Mouse (Mus musculus) forebrain, embryonic 14.5 days (tissue): ENCODE measurements at regions not wholly inside any gene's neighbourhood (a gene's known extent, or its start where the extent isn't known, plus 50 kb on each side); places are given as distances from the start of the nearest gene placed in this dataset.

ENCODE experiments used
- ATAC-seq: fragments of 200-750 bp; cut with Nextera tagmentation; 2 replicates; pipeline ENCODE4 v1.8.0; 2017; ENCODE audit warnings: mild to moderate bottlenecking, moderate library complexity
- DNase-seq: peaks from one replicate; pipeline ENCODE4 v3.0.0-alpha.2; 2015; ENCODE audit warnings: low spot score
- H3K27ac ChIP-seq: fragments of 300-500 bp; sonication (generic); 2 replicates; pipeline ENCODE4 v1.5.1; 2014; ENCODE audit warnings: low read depth, mild to moderate bottlenecking, control low read depth, low read length, moderate library complexity
- H3K27me3 ChIP-seq: fragments of 300-500 bp; sonication (generic); replicated peaks from 2 replicates; pipeline ENCODE4 v1.6.1; 2014; ENCODE audit warnings: low read length, control low read depth, mixed read lengths; ENCODE audit not compliant: control insufficient read depth, insufficient read depth
- H3K36me3 ChIP-seq: fragments of 300-500 bp; sonication (generic); 2 replicates; pipeline ENCODE4 v1.6.1; 2014; ENCODE audit warnings: low read length, control low read depth; ENCODE audit not compliant: control insufficient read depth, insufficient read depth
- H3K4me1 ChIP-seq: fragments of 300-500 bp; sonication (generic); 2 replicates; pipeline ENCODE4 v1.6.1; 2014; ENCODE audit warnings: antibody characterized with exemption, low read length, control low read depth; ENCODE audit not compliant: control insufficient read depth, insufficient read depth
- H3K4me2 ChIP-seq: fragments of 300-500 bp; sonication (generic); 2 replicates; pipeline ENCODE4 v1.6.1; 2014; ENCODE audit warnings: mild to moderate bottlenecking, control low read depth, low read length
- H3K4me3 ChIP-seq: fragments of 300-500 bp; sonication (generic); 2 replicates; pipeline ENCODE4 v1.5.1; 2014; ENCODE audit warnings: low read depth, low read length, control low read depth
- H3K9ac ChIP-seq: fragments of 300-500 bp; sonication (generic); 2 replicates; pipeline ENCODE4 v1.6.1; 2014; ENCODE audit warnings: mild to moderate bottlenecking, low read length, control low read depth, moderate library complexity
- H3K9me3 ChIP-seq: fragments of 300-500 bp; sonication (generic); replicated peaks from 2 replicates; pipeline ENCODE4 v1.6.1; 2016; ENCODE audit warnings: low read length, control low read depth, mixed read lengths; ENCODE audit not compliant: control insufficient read depth
- WGBS: fragments of 180-500 bp; shearing (Covaris S2); extraction: QIAGEN DNeasy Blood & Tissue Kit; methylation state at CpG from one replicate; pipeline ENCODE4 v1.1.7; 2014; 5-methylcytosine and 5-hydroxymethylcytosine counted together

- Histone ChIP-seq H3K36me3 (no peaks in the 10 kb centered on the region), H3K27me3 (no peaks in the 10 kb centered on the region), H3K4me2 (no peak overlapping the region), H3K4me1 (no peaks in the 10 kb centered on the region), H3K27ac (no peak overlapping the region), H3K9ac (no peak overlapping the region), H3K4me3 (no peak overlapping the region), H3K9me3 (no peaks in the 10 kb centered on the region)
- DNase-seq = no peak
- whole genome bisulfite sequencing = 94% methylated on average over 2 of the region's 2 CpGs
- ATAC-seq = no peak
These were observed 89.6 kb upstream of the Bmp2 start for GRCm38 (mm10) chr2:133462378-133462777.

- H3K9me3 ChIP-seq = no peaks in the 10 kb centered on the region
- no peaks in the 10 kb centered on the region for H3K36me3 ChIP-seq
- H3K4me3 ChIP-seq = no peak overlapping the region
- H3K4me1 ChIP-seq = no peaks in the 10 kb centered on the region
- 91% methylated on average over 9 of the region's 9 CpGs for WGBS
- H3K9ac ChIP-seq = no peak overlapping the region
- DNase-seq (no peak), ATAC-seq (no peak)
- no peak overlapping the region for H3K27ac ChIP-seq
- no peaks in the 10 kb centered on the region for H3K27me3 ChIP-seq
- H3K4me2 ChIP-seq = no peak overlapping the region
These were observed 84.5 kb upstream of the Bmp2 start for GRCm38 (mm10) chr2:133467170-133468168.

- Histone ChIP-seq H3K4me2 (no peak overlapping the region), H3K4me1 (no peaks in the 10 kb centered on the region), H3K4me3 (no peak overlapping the region), H3K9ac (no peak overlapping the region), H3K27me3 (no peaks in the 10 kb centered on the region), H3K36me3 (no peaks in the 10 kb centered on the region), H3K27ac (no peak overlapping the region), H3K9me3 (no peaks in the 10 kb centered on the region)
- 67% methylated on average over 5 of the region's 5 CpGs for WGBS
- DNase-seq (no peak), ATAC-seq (no peak)
These were observed 78.8 kb upstream of the Bmp2 start for GRCm38 (mm10) chr2:133472966-133473744.

- H3K9ac ChIP-seq = no peak overlapping the region
- H3K4me1 ChIP-seq = no peaks in the 10 kb centered on the region
- ATAC-seq (no peak), DNase-seq (no peak)
- H3K27me3 ChIP-seq = no peaks in the 10 kb centered on the region
- WGBS = 96% methylated on average over 1 of the region's 1 CpGs
- no peak overlapping the region for H3K4me2 ChIP-seq
- H3K9me3 ChIP-seq = no peaks in the 10 kb centered on the region
- H3K36me3 ChIP-seq = no peaks in the 10 kb centered on the region
- no peak overlapping the region for H3K27ac ChIP-seq
- H3K4me3 ChIP-seq = no peak overlapping the region
These were observed 77.8 kb upstream of the Bmp2 start for GRCm38 (mm10) chr2:133474174-133474573.

GRCm38 (mm10) chr2:133480870-133481269 is 71.1 kb upstream of the Bmp2 start:
- 82% methylated on average over 3 of the region's 3 CpGs for WGBS
- H3K4me1 ChIP-seq = no peaks in the 10 kb centered on the region
- DNase-seq (no peak), ATAC-seq (no peak)
- no peaks in the 10 kb centered on the region for H3K9me3 ChIP-seq
- no peaks in the 10 kb centered on the region for H3K36me3 ChIP-seq
- no peak overlapping the region for H3K27ac ChIP-seq
- no peak overlapping the region for H3K4me2 ChIP-seq
- H3K27me3 ChIP-seq = no peaks in the 10 kb centered on the region
- no peak overlapping the region for H3K4me3 ChIP-seq
- H3K9ac ChIP-seq = no peak overlapping the region

- WGBS = 81% methylated on average over 6 of the region's 6 CpGs
- Histone ChIP-seq H3K4me3 (no peak overlapping the region), H3K4me2 (no peak overlapping the region), H3K27me3 (no peaks in the 10 kb centered on the region), H3K9ac (no peak overlapping the region), H3K36me3 (no peaks in the 10 kb centered on the region), H3K27ac (no peak overlapping the region), H3K4me1 (no peaks in the 10 kb centered on the region), H3K9me3 (no peaks in the 10 kb centered on the region)
- ATAC-seq (no peak), DNase-seq (no peak)
These were observed 70.7 kb upstream of the Bmp2 start for GRCm38 (mm10) chr2:133481305-133481704.

- H3K27me3 ChIP-seq = no peaks in the 10 kb centered on the region
- DNase-seq = no peak
- H3K4me1 ChIP-seq = no peaks in the 10 kb centered on the region
- WGBS = 88% methylated on average over 3 of the region's 3 CpGs
- H3K9ac ChIP-seq = no peak overlapping the region
- no peak overlapping the region for H3K4me3 ChIP-seq
- H3K4me2 ChIP-seq = no peak overlapping the region
- no peak for ATAC-seq
- no peaks in the 10 kb centered on the region for H3K9me3 ChIP-seq
- no peak overlapping the region for H3K27ac ChIP-seq
- H3K36me3 ChIP-seq = no peaks in the 10 kb centered on the region
These were observed 70.2 kb upstream of the Bmp2 start for GRCm38 (mm10) chr2:133481785-133482184.

GRCm38 (mm10) chr2:133495443-133495842 is 56.5 kb upstream of the Bmp2 start:
- Histone ChIP-seq H3K4me3 (no peak overlapping the region), H3K9ac (no peak overlapping the region), H3K36me3 (no peaks in the 10 kb centered on the region), H3K9me3 (no peaks in the 10 kb centered on the region), H3K4me1 (no peaks in the 10 kb centered on the region), H3K4me2 (no peak overlapping the region), H3K27me3 (no peaks in the 10 kb centered on the region), H3K27ac (no peak overlapping the region)
- 92% methylated on average over 3 of the region's 3 CpGs for WGBS
- ATAC-seq = no peak
- no peak for DNase-seq

- no peaks in the 10 kb centered on the region for H3K27me3 ChIP-seq
- H3K4me2 ChIP-seq = no peak overlapping the region
- DNase-seq = no peak
- no peak overlapping the region for H3K27ac ChIP-seq
- H3K4me3 ChIP-seq = no peak overlapping the region
- H3K9ac ChIP-seq = no peak overlapping the region
- H3K36me3 ChIP-seq = no peaks in the 10 kb centered on the region
- no peak for ATAC-seq
- H3K9me3 ChIP-seq = no peaks in the 10 kb centered on the region
- no peaks in the 10 kb centered on the region for H3K4me1 ChIP-seq
These were observed 55.6 kb upstream of the Bmp2 start for GRCm38 (mm10) chr2:133496389-133496788.
